Mouse (Mus musculus) MEL (cell line): Measurements from ENCODE around the gene Pde4dip. TPM values are rescaled to one million over a fixed set of nuclear protein-coding genes. Genes with fewer than 3 reads are reported as not detected.

Experiments used
- DNase-seq: peaks from one replicate; pipeline ENCODE4 v3.0.0; 2011; ENCODE audit warnings: low read depth, low spot score
- H3K27ac ChIP-seq: 2 replicates; pipeline ENCODE4 v1.5.1; 2012; ENCODE audit warnings: low read depth, mild to moderate bottlenecking, control low read depth, low read length, moderate library complexity; ENCODE audit not compliant: control insufficient read depth
- H3K27me3 ChIP-seq, 2 experiments: fragments of 150-350 bp in 1 of 2; sonication (generic) in 1 of 2; 2 replicates each; pipeline ENCODE4 v1.6.1; 2012; ENCODE audit warnings: low read length in 2 of 2, mild to moderate bottlenecking in 2 of 2, improper control_type of control experiment in 1 of 2, moderate library complexity in 1 of 2; ENCODE audit not compliant: insufficient read depth in 2 of 2, control insufficient read depth in 1 of 2
- H3K36me3 ChIP-seq, 2 experiments: 2 replicates each; pipeline ENCODE4 v1.6.1; 2012 to 2014; ENCODE audit warnings: low read length in 2 of 2, improper control_type of control experiment in 1 of 2, inconsistent platforms in 1 of 2, mild to moderate bottlenecking in 1 of 2; ENCODE audit not compliant: insufficient read depth in 2 of 2, control insufficient read depth in 1 of 2
- H3K4me1 ChIP-seq, 2 experiments: fragments of 150-350 bp in 1 of 2; sonication (generic) in 1 of 2; 2 replicates each; pipeline ENCODE4 v1.6.1; 2012; ENCODE audit warnings: low read length in 2 of 2, improper control_type of control experiment in 1 of 2, mild to moderate bottlenecking in 1 of 2; ENCODE audit not compliant: insufficient read depth in 2 of 2, control insufficient read depth in 1 of 2
- H3K4me3 ChIP-seq, 2 experiments: fragments of 150-350 bp in 1 of 2; sonication (generic) in 1 of 2; 2 replicates each; pipeline ENCODE4 v1.5.1; 2012; ENCODE audit warnings: low read depth in 2 of 2, low read length in 2 of 2, mild to moderate bottlenecking in 2 of 2, moderate library complexity in 2 of 2, control low read depth in 1 of 2, improper control_type of control experiment in 1 of 2; ENCODE audit not compliant: control insufficient read depth in 1 of 2, insufficient read depth in 1 of 2
- H3K79me2 ChIP-seq: 2 replicates; pipeline ENCODE4 v1.6.1; 2012; ENCODE audit warnings: mild to moderate bottlenecking, low read length, moderate library complexity; ENCODE audit not compliant: control insufficient read depth, poor library complexity, insufficient read depth
- H3K9ac ChIP-seq: 2 replicates; pipeline ENCODE4 v1.6.1; 2012; ENCODE audit warnings: low read depth, mild to moderate bottlenecking, control low read depth, low read length, moderate library complexity; ENCODE audit not compliant: control insufficient read depth, poor library complexity, severe bottlenecking
- H3K9me3 ChIP-seq: fragments of 150-350 bp; sonication (generic); replicated peaks from 2 replicates; pipeline ENCODE4 v1.6.1; 2012; ENCODE audit warnings: mild to moderate bottlenecking, low read length, improper control_type of control experiment, moderate library complexity; ENCODE audit not compliant: insufficient read depth
- BHLHE40 ChIP-seq: IDR thresholded peaks from 2 replicates; pipeline ENCODE4 v1.6.1; 2012; ENCODE audit warnings: low read depth, mild to moderate bottlenecking, inconsistent platforms, low read length, improper control_type of control experiment, borderline replicate concordance
- CHD2 ChIP-seq: IDR thresholded peaks from 2 replicates; pipeline ENCODE4 v1.6.1; 2011; ENCODE audit warnings: low read length, improper control_type of control experiment
- E2F4 ChIP-seq: IDR thresholded peaks from 2 replicates; pipeline ENCODE4 v1.6.1; 2011; ENCODE audit warnings: low read depth, low read length, improper control_type of control experiment, borderline replicate concordance
- GATA1 ChIP-seq: IDR thresholded peaks from 2 replicates; pipeline ENCODE4 v1.6.1; 2011; ENCODE audit warnings: low read depth, low read length, improper control_type of control experiment
- MEF2A ChIP-seq: IDR thresholded peaks from 2 replicates; pipeline ENCODE4 v1.6.1; 2014; ENCODE audit warnings: low read depth, mild to moderate bottlenecking, inconsistent platforms, low read length, improper control_type of control experiment; ENCODE audit not compliant: poor library complexity, insufficient replicate concordance, severe bottlenecking; ENCODE audit errors: extremely low read depth
- MYC ChIP-seq: IDR thresholded peaks from 2 replicates; pipeline ENCODE4 v1.6.1; 2011; ENCODE audit warnings: low read depth, mild to moderate bottlenecking, low read length, improper control_type of control experiment, moderate library complexity
- RAD21 ChIP-seq: IDR thresholded peaks from 2 replicates; pipeline ENCODE4 v1.6.1; 2011; ENCODE audit warnings: mild to moderate bottlenecking, low read depth, low read length, improper control_type of control experiment
- TAL1 ChIP-seq: IDR thresholded peaks from 2 replicates; pipeline ENCODE4 v1.6.1; 2012; ENCODE audit warnings: mild to moderate bottlenecking, inconsistent platforms, low read length, moderate library complexity, mixed read lengths
- UBTF ChIP-seq: IDR thresholded peaks from 2 replicates; pipeline ENCODE4 v1.6.1; 2012; ENCODE audit warnings: low read depth, mild to moderate bottlenecking, inconsistent platforms, low read length, improper control_type of control experiment, moderate library complexity, borderline replicate concordance; ENCODE audit not compliant: insufficient read depth
- ZNF384 ChIP-seq: IDR thresholded peaks from 2 replicates; pipeline ENCODE4 v1.6.1; 2012; ENCODE audit warnings: low read depth, mild to moderate bottlenecking, inconsistent platforms, low read length, improper control_type of control experiment
- polyA plus RNA-seq, 2 experiments: library from polyadenylated mRNA; stranded (reverse) in 1 of 2; unstranded in 1 of 2; fragments of >175 nt in 1 of 2; fragments of >200 nt in 1 of 2; gene quantifications; 2 replicates each; pipeline versions ENCODE4 v1.2.1 to v1.2.4; 2012; ENCODE audit warnings: low replicate concordance in 2 of 2, low read depth in 1 of 2; ENCODE audit not compliant: insufficient read length in 2 of 2, insufficient read depth in 1 of 2, missing spikeins in 1 of 2
- total RNA-seq: library from RNA; depleted of rRNA; stranded (reverse); fragments of 300-350 nt; gene quantifications from 2 replicates; pipeline ENCODE4 v1.2.3, GENCODE M21; 2012

The Pde4dip gene
- total and polyA plus RNA-seq, 3 experiments = 47.6 to 52.4 TPM; not detected in 1

DNA sequence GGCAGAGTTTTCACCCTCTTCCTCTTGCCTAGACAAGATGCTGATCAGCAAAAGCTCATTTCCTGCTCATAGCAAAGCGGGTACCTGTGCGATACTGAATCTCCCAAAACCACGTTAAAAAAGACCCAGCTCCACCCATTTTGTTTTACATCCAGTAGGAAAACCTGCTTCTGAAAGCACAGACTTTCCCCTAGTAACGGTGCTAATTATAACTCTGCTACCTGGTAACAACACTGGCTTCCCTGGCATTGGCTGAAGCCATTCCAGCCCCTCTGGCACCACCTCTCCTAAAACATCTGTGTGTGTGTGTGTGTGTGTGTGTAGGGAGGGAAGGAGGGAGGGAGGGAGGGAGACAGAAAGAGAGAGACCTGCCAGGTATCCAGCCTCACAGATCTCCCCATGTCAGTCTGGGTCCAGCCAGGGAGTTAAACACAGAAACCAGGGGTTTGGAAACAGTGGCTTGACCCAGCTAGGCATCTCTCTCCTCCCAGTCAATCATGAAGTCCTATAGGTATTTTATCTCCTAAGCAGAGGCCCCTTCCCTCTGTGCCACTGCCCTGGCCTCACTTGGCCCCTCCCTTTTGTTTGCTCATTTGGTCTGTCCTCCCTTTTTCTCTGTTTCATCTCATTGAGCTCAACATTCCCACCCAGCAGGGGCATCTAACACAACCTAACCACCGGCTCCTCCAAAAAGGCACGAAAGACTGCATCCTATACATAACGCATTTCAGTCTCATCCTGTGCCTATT lies 76.7 kb downstream of the Pde4dip start:
- no peak for DNase-seq
- TF ChIP-seq MEF2A (no peak), E2F4 (no peak), GATA1 (no peak), RAD21 (no peak), MYC (no peak), UBTF (no peak), CHD2 (no peak), ZNF384 (no peak)
- no peak overlapping the region for H3K9ac ChIP-seq

DNA sequence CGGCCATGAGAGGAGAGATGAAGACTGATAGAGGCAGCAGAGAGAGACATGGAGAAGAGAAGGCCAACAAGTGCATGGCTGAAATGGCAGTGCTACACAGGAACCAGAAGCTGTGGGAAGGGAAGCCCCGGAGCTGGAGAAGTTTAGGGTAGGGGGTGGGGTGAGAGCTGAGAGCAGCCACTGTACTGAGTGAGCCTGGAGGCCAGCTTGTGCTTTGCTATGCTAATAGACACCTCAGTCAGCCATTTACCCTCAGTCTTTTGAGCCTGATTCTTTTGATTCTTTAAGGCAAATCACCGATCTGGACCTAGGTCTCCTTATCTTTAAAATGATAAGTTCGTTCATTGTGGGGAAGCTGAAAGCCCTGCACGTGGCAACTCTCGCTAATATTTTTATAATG lies 77.3 kb downstream of the Pde4dip start:
- H3K36me3 ChIP-seq = no peaks in the 10 kb centered on the region
- TF ChIP-seq BHLHE40 (peak; percentile 21; the same call in 1 of the 2 replicates), TAL1 (no peak)
- H3K9ac ChIP-seq = no peak overlapping the region
- no peaks in the 10 kb centered on the region; a peak in 1 of 4 replicates for H3K27me3 ChIP-seq
- H3K4me3 ChIP-seq = no peak overlapping the region
- H3K27ac ChIP-seq = no peak overlapping the region
- no peaks in the 10 kb centered on the region for H3K9me3 ChIP-seq
- H3K79me2 ChIP-seq = no peaks in the 10 kb centered on the region
- DNase-seq = no peak
- H3K4me1 ChIP-seq = no peaks in the 10 kb centered on the region

More for the DNA sequence above, 76.7 kb downstream of the Pde4dip start:
- no peaks in the 10 kb centered on the region for H3K36me3 ChIP-seq
- H3K27ac ChIP-seq = no peak overlapping the region
- H3K9me3 ChIP-seq = no peaks in the 10 kb centered on the region
- H3K79me2 ChIP-seq = no peaks in the 10 kb centered on the region
- H3K4me3 ChIP-seq = no peak overlapping the region
- H3K27me3 ChIP-seq = no peaks in the 10 kb centered on the region; a peak in 1 of 4 replicates
- H3K4me1 ChIP-seq = no peaks in the 10 kb centered on the region

DNA sequence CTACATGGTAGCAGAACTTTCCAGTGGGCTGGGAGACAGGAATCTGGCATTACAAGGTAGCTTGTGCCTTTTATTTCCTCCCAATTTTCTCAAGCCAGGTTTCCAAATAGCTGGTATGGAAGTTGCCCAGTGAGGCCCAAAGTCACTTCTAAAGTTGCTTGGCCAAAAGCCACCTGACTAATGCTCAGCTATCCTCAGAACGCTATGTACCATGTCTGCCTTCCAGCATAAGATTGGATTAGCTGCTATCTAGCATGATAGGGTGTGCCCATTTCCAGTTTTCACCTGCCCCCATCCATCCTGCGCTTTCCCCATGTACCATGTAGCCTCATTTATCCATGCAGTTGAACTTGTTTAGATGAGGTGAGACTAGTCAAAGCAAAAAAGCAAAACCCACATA lies 78.2 kb downstream of the Pde4dip start:
- no peaks in the 10 kb centered on the region for H3K36me3 ChIP-seq
- H3K9ac ChIP-seq = no peak overlapping the region
- no peak overlapping the region for H3K4me3 ChIP-seq
- no peaks in the 10 kb centered on the region; a peak in 1 of 4 replicates for H3K27me3 ChIP-seq
- TF ChIP-seq CHD2 (no peak), E2F4 (no peak)
- H3K4me1 ChIP-seq = no peaks in the 10 kb centered on the region
- no peaks in the 10 kb centered on the region for H3K79me2 ChIP-seq
- no peak for DNase-seq
- H3K27ac ChIP-seq = no peak overlapping the region
- H3K9me3 ChIP-seq = no peaks in the 10 kb centered on the region
